Mouse (Mus musculus): ENCODE data around the gene Myrfl. TPM values are rescaled to one million over a fixed set of nuclear protein-coding genes. Genes with fewer than 3 reads are reported as not detected.

Gene Myrfl
- polyA plus RNA-seq, 1 experiment: not detected

GRCm38 (mm10) chr10:116848749-116849473 lies 47.8 kb downstream of the Myrfl start:
- TF ChIP-seq POLR2A (IDR thresholded peaks at IDR 0.05; ENCODE audit: borderline replicate concordance, extremely low read depth, low read depth, low read length): no peak
- TF ChIP-seq CTCF (IDR thresholded peaks at IDR 0.05; ENCODE audit: insufficient read depth, low read length): peak; percentile 97
- Histone ChIP-seq H3K4me3 (replicated peaks; ENCODE audit: extremely low read depth, low read depth, low read length) (no peak overlapping the region), H3K4me1 (ENCODE audit: control insufficient read depth, insufficient read depth, low read length) (no peaks in the 10 kb centered on the region)
- peak; percentile 82 for DNase-seq
- WGBS: 18% methylated on average over 22 of the region's 22 CpGs

GRCm38 (mm10) chr10:116841551-116841950 lies 55.2 kb downstream of the Myrfl start:
- no peak overlapping the region for H3K4me3 ChIP-seq (replicated peaks; ENCODE audit: extremely low read depth, low read depth, low read length)
- TF ChIP-seq POLR2A (IDR thresholded peaks at IDR 0.05; ENCODE audit: borderline replicate concordance, extremely low read depth, low read depth, low read length) (no peak), CTCF (IDR thresholded peaks at IDR 0.05; ENCODE audit: insufficient read depth, low read length) (no peak)
- no peak for DNase-seq
- WGBS: 82% methylated on average over 3 of the region's 3 CpGs
- no peaks in the 10 kb centered on the region for H3K4me1 ChIP-seq (ENCODE audit: control insufficient read depth, insufficient read depth, low read length)

- WGBS: 85% methylated on average over 6 of the region's 6 CpGs
- no peak for TF ChIP-seq POLR2A (IDR thresholded peaks at IDR 0.05; ENCODE audit: borderline replicate concordance, extremely low read depth, low read depth, low read length)
- TF ChIP-seq CTCF (IDR thresholded peaks at IDR 0.05; ENCODE audit: insufficient read depth, low read length): no peak
- Histone ChIP-seq H3K4me3 (replicated peaks; ENCODE audit: extremely low read depth, low read depth, low read length) (no peak overlapping the region), H3K4me1 (ENCODE audit: control insufficient read depth, insufficient read depth, low read length) (no peaks in the 10 kb centered on the region)
- no peak for DNase-seq
These were observed 66.0 kb downstream of the Myrfl start for GRCm38 (mm10) chr10:116830676-116831075.

DNA sequence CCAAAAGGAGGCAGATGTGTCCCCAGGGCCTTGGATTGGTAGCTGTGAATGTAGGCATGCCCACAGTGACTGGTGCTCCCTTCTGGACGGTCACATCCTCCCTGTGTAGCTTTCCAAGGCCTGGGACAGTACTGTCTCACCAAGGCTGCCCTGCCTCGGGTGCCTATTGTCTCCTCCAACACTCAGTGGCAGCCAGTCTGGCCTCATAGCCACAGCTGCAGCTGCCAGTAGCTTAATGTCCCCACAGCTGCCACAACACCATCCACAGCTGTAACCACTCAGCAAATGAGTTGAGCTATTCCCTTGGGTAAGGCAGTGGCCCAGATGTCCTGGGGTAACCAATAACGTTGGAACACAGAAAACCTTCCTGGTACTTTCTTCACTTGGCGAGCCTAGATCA lies 68.6 kb downstream of the Myrfl start:
- 47% methylated on average over 4 of the region's 4 CpGs for WGBS
- no peaks in the 10 kb centered on the region for H3K4me1 ChIP-seq (ENCODE audit: control insufficient read depth, insufficient read depth, low read length)
- H3K4me3 ChIP-seq (replicated peaks; ENCODE audit: extremely low read depth, low read depth, low read length): no peak overlapping the region
- no peak for TF ChIP-seq CTCF (IDR thresholded peaks at IDR 0.05; ENCODE audit: insufficient read depth, low read length)
- TF ChIP-seq POLR2A (IDR thresholded peaks at IDR 0.05; ENCODE audit: borderline replicate concordance, extremely low read depth, low read depth, low read length): no peak
- DNase-seq: no peak

DNA sequence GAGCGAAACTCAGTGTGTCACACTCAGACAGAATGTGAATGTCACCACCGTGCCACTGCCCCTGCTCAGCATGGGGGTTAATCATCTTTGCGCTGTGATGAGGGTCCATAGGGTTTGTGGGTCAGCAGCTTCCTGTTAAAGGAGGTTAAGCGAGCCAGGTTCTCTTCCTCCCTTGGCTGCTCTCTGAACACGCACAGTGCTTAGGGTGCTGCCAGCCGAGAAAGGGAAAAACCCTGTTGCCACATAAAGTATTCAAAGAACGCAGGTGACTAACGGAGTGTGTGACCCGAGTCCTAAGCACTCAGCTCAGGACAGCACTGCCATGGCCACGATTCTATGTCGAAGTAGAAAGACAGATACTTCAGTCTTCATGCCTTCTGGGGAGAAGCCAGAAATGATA lies 69.4 kb downstream of the Myrfl start:
- WGBS: 64% methylated on average over 11 of the region's 11 CpGs
- no peak overlapping the region for H3K4me3 ChIP-seq (replicated peaks; ENCODE audit: extremely low read depth, low read depth, low read length)
- no peak for TF ChIP-seq POLR2A (IDR thresholded peaks at IDR 0.05; ENCODE audit: borderline replicate concordance, extremely low read depth, low read depth, low read length)
- no peak for TF ChIP-seq CTCF (IDR thresholded peaks at IDR 0.05; ENCODE audit: insufficient read depth, low read length)
- no peak for DNase-seq
- no peaks in the 10 kb centered on the region for H3K4me1 ChIP-seq (ENCODE audit: control insufficient read depth, insufficient read depth, low read length)

GRCm38 (mm10) chr10:116815311-116816060 lies 81.2 kb downstream of the Myrfl start:
- no peak for DNase-seq
- TF ChIP-seq CTCF (IDR thresholded peaks at IDR 0.05; ENCODE audit: insufficient read depth, low read length) (no peak), POLR2A (IDR thresholded peaks at IDR 0.05; ENCODE audit: borderline replicate concordance, extremely low read depth, low read depth, low read length) (no peak)
- Histone ChIP-seq H3K4me1 (ENCODE audit: control insufficient read depth, insufficient read depth, low read length) (no peaks in the 10 kb centered on the region), H3K4me3 (replicated peaks; ENCODE audit: extremely low read depth, low read depth, low read length) (no peak overlapping the region)
- 57% methylated on average over 15 of the region's 15 CpGs for WGBS

DNA sequence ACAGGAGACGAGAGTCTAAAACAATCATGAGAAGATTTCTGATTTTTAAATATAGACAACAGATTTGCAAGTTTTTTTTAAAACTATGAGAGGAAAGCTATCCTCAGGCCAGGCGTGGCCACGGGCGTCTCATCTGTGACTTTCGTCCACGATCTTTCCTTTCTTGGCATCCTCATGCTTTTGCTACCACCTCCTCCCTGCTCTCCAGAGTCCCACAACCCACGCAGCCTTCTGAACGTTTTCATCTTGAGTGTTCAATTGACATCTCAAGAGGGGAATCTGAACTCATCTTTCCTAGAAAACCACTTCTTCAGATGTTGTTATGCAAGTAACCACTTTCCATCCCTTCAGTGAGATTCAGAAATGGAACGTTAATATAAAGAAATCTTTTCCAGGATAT lies 83.6 kb downstream of the Myrfl start:
- TF ChIP-seq POLR2A (IDR thresholded peaks at IDR 0.05; ENCODE audit: borderline replicate concordance, extremely low read depth, low read depth, low read length) (no peak), CTCF (IDR thresholded peaks at IDR 0.05; ENCODE audit: insufficient read depth, low read length) (no peak)
- 83% methylated on average over 9 of the region's 9 CpGs for WGBS

GRCm38 (mm10) chr10:116810738-116811137 lies 86.0 kb downstream of the Myrfl start:
- TF ChIP-seq POLR2A (IDR thresholded peaks at IDR 0.05; ENCODE audit: borderline replicate concordance, extremely low read depth, low read depth, low read length) (no peak), CTCF (IDR thresholded peaks at IDR 0.05; ENCODE audit: insufficient read depth, low read length) (no peak)
- Histone ChIP-seq H3K4me1 (ENCODE audit: control insufficient read depth, insufficient read depth, low read length) (no peaks in the 10 kb centered on the region), H3K4me3 (replicated peaks; ENCODE audit: extremely low read depth, low read depth, low read length) (no peak overlapping the region)
- 88% methylated on average over 15 of the region's 15 CpGs for WGBS
- DNase-seq: no peak

More for the DNA sequence above, 83.6 kb downstream of the Myrfl start:
- DNase-seq: no peak
- Histone ChIP-seq H3K4me1 (ENCODE audit: control insufficient read depth, insufficient read depth, low read length) (no peaks in the 10 kb centered on the region), H3K4me3 (replicated peaks; ENCODE audit: extremely low read depth, low read depth, low read length) (no peak overlapping the region)

- no peak for DNase-seq
- no peak for TF ChIP-seq POLR2A (IDR thresholded peaks at IDR 0.05; ENCODE audit: borderline replicate concordance, extremely low read depth, low read depth, low read length)
- TF ChIP-seq CTCF (IDR thresholded peaks at IDR 0.05; ENCODE audit: insufficient read depth, low read length): no peak
- Histone ChIP-seq H3K4me3 (replicated peaks; ENCODE audit: extremely low read depth, low read depth, low read length) (no peak overlapping the region), H3K4me1 (ENCODE audit: control insufficient read depth, insufficient read depth, low read length) (no peaks in the 10 kb centered on the region)
- 48% methylated on average over 9 of the region's 9 CpGs for WGBS
These were observed 87.3 kb downstream of the Myrfl start for GRCm38 (mm10) chr10:116809383-116809782.

Data from lung, adult 2 months (tissue).